Mouse (Mus musculus) T-helper 2 cell (primary cell): ENCODE results near the gene Aqp3.
"Not testable (repeated sequence)": the region's sequence is repeated elsewhere in the genome, so short reads cannot be mapped to it uniquely, and the experiment has no call there.

Experiments
- in situ Hi-C: fragments of 300-600 bp; cut with MboI, MseI; formaldehyde crosslinking; loops from one replicate; pipeline ENCODE4 v1.15.1; 2025; ENCODE audit warnings: high pct_unique_total_duplicates

The Aqp3 gene

GRCm38 (mm10) chr4:41107440-41107839 is 9.5 kb upstream of the Aqp3 start:
- in situ Hi-C loops, result no loop called here

GRCm38 (mm10) chr4:41102901-41103300 is 4.9 kb upstream of the Aqp3 start:
- in situ Hi-C loops, result no loop called here

- in situ Hi-C loops, result no loop called here
Observed at GRCm38 (mm10) chr4:41100986-41101385, 3.0 kb upstream of the Aqp3 start.

GRCm38 (mm10) chr4:41098577-41098951 is 581 bp upstream of the Aqp3 start:
- in situ Hi-C loops, result no loop called here

GRCm38 (mm10) chr4:41097381-41097780 is 602 bp downstream of the Aqp3 start:
- in situ Hi-C loops, result no loop called here

GRCm38 (mm10) chr4:41096794-41097193 is 1.2 kb downstream of the Aqp3 start:
- in situ Hi-C loops, result no loop called here

- in situ Hi-C loops, result no loop called here
Observed at GRCm38 (mm10) chr4:41096169-41096568, 1.8 kb downstream of the Aqp3 start.

GRCm38 (mm10) chr4:41094361-41094760 is 3.6 kb downstream of the Aqp3 start:
- in situ Hi-C loops, result no loop called here

- in situ Hi-C loops, result no loop called here
Observed at GRCm38 (mm10) chr4:41092958-41093357, 5.0 kb downstream of the Aqp3 start.

- in situ Hi-C loops, result no loop called here
Observed at GRCm38 (mm10) chr4:41091391-41091790, 6.6 kb downstream of the Aqp3 start.

GRCm38 (mm10) chr4:41089705-41090104 is 8.3 kb downstream of the Aqp3 start:
- in situ Hi-C loops, result no loop called here

GRCm38 (mm10) chr4:41089189-41089588 is 8.8 kb downstream of the Aqp3 start:
- in situ Hi-C loops, result no loop called here

GRCm38 (mm10) chr4:41087459-41088298 is 10.3 kb downstream of the Aqp3 start:
- in situ Hi-C loops, result no loop called here

- in situ Hi-C loops, result no loop called here
Observed at GRCm38 (mm10) chr4:41086947-41087346, 11.0 kb downstream of the Aqp3 start.

GRCm38 (mm10) chr4:41084819-41085218 is 13.2 kb downstream of the Aqp3 start:
- in situ Hi-C loops, result no loop called here

GRCm38 (mm10) chr4:41082803-41083202 is 15.2 kb downstream of the Aqp3 start:
- in situ Hi-C loops, result not testable (repeated sequence)

GRCm38 (mm10) chr4:41081733-41082132 is 16.2 kb downstream of the Aqp3 start:
- in situ Hi-C loops, result no loop called here

GRCm38 (mm10) chr4:41078726-41079125 is 19.3 kb downstream of the Aqp3 start:
- in situ Hi-C loops, result no loop called here

- in situ Hi-C loops, result no loop called here
Observed at GRCm38 (mm10) chr4:41074461-41074860, 23.5 kb downstream of the Aqp3 start.

GRCm38 (mm10) chr4:41073008-41073817 is 24.8 kb downstream of the Aqp3 start:
- in situ Hi-C loops, result no loop called here

GRCm38 (mm10) chr4:41071500-41072429 is 26.2 kb downstream of the Aqp3 start:
- in situ Hi-C loops, result no loop called here

GRCm38 (mm10) chr4:41065196-41065595 is 32.8 kb downstream of the Aqp3 start:
- in situ Hi-C loops, result no loop called here
